Mouse (Mus musculus) right cerebral cortex, postnatal 10 days (tissue): ENCODE results near the gene Sec31b.

Source experiments
- DNase-seq, 2 experiments: peaks; one replicate each; pipeline ENCODE4 v3.0.0; 2021; ENCODE audit warnings: low spot score in 2 of 2

The Sec31b gene

DNA sequence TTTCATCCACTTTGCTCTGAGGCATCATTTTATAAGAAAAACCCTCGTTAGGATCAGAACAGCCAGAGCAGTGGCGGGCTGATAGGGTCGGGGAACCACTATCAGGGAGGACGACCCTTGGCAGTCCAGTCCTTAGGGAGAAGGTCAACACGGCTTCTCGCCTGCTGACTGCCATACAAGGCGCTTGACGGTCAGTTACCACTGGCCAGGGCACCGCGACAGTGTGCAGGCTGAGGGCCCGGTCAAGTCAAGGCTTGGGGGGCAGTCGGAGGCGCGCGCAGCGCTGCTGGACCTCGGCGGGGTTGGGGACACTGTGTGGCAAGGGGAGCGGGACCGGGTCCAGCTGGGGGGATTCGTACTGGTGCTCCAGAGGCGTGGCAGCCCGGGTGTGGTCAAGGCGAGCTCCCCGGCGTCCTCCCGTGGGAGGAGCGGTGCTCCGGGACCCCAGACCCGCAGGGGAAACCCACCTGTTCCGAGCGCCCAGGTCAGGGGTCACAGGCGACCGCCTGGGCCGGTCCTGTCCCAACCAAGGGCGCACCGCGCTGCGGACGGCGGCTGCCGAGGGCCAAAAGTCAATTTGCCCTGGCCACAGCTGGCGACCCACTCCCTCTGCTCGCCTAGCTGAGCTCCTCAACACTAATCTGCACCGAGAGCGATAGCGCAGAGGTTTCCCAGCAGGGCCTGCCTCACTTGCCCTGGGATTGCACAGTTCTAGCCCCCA is at the start of gene Sec31b:
Gene Sec31b, minus strand, starts transcription at position 544 of the 721 bp plus-strand sequence.
- peak in 1 of 2 experiments; percentile 31 for DNase-seq

DNA sequence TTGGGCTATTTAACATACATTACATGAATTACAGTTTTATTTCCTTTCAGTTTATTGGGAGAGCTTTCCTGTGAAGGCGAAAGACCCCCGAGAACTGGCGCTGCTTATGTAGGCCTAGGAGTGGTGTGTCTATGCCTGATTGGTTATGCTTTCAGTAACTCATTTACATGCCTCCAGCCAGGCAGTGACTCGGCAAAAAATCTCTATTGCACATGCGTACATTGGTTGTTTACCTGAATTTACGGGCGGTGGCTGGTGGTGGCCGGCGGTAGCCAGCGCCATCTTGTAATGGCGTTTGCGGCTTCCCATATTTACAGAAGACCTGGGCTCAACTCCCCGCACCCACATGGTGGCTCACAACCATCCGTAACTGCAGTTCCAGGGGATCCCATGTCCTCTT is 48.5 kb upstream of the Sec31b start:
- DNase-seq, result no peak

- no peak for DNase-seq
These were observed 46.0 kb upstream of the Sec31b start for GRCm38 (mm10) chr19:44591638-44592037.

- DNase-seq, result no peak
These were observed 45.3 kb upstream of the Sec31b start for GRCm38 (mm10) chr19:44590992-44591391.

GRCm38 (mm10) chr19:44589591-44590223 is 44.0 kb upstream of the Sec31b start:
- DNase-seq, result no peak

DNA sequence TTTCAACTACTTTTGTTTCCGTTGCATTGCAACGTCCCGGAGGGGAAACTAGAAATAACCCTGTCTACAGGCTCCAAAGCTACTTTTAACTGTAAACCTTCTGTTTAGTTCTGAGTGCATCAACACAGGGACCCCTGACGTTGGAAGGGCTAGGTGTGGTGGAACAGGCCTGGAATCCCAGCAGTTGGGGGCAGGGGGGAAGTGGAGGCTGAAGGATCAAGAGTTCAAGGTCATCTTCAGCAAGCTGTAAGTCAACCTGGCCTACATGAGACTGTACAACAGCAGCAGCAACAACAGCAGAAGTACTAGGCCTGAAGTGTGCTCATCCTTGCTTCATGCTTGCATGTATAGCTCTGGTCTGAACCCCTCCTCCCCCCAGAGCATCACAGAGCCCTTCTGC is 42.4 kb upstream of the Sec31b start:
- no peak for DNase-seq

GRCm38 (mm10) chr19:44582638-44583309 is 37.1 kb upstream of the Sec31b start:
- peak; percentile 91 to 94 for DNase-seq

- no peak for DNase-seq
These were observed 36.4 kb upstream of the Sec31b start for GRCm38 (mm10) chr19:44582103-44582502.

- DNase-seq, result no peak
These were observed 32.4 kb upstream of the Sec31b start for GRCm38 (mm10) chr19:44578038-44578437.

DNA sequence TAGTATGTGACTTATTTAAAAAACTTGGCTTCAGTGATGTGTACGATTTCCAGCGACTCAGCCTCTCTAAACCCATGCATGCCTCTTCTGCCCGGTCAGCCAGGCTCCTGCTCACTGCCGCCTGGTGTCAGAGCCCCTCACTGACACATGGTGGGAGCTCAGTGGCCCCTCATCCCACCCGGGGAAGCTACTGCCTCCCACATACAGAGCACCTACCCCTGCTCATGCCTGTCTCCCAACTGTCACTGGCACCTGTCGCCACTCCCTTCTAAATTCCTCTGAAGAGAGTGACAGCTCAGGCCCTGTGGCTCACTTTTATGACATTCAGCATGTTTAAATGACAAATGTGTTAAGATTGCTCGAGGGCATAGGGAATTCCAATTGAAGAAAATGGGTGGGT is 30.6 kb upstream of the Sec31b start:
- no peak for DNase-seq

- no peak for DNase-seq
These were observed 22.1 kb upstream of the Sec31b start for GRCm38 (mm10) chr19:44567763-44568162.

- DNase-seq, result no peak
These were observed 18.3 kb upstream of the Sec31b start for GRCm38 (mm10) chr19:44564006-44564405.

- DNase-seq, result peak; percentile 94 to 96
These were observed 17.1 kb upstream of the Sec31b start, which contains the start of gene Hif1an for GRCm38 (mm10) chr19:44562652-44563206. Gene Hif1an, plus strand, starts transcription at chr19:44562850.

- DNase-seq, result peak; percentile 96 to 97
These were observed 9.4 kb upstream of the Sec31b start, which contains the start of gene Ndufb8 for GRCm38 (mm10) chr19:44554861-44555590. Gene Ndufb8, minus strand, starts transcription at chr19:44555440.

GRCm38 (mm10) chr19:44554490-44554860 is 8.8 kb upstream of the Sec31b start:
- no peak for DNase-seq

GRCm38 (mm10) chr19:44553286-44553685 is 7.6 kb upstream of the Sec31b start:
- DNase-seq, result no peak

GRCm38 (mm10) chr19:44552731-44553130 is 7.1 kb upstream of the Sec31b start, which contains the start of gene Gm20538:
Gene Gm20538, minus strand, starts transcription at chr19:44552831.
- no peak for DNase-seq

DNA sequence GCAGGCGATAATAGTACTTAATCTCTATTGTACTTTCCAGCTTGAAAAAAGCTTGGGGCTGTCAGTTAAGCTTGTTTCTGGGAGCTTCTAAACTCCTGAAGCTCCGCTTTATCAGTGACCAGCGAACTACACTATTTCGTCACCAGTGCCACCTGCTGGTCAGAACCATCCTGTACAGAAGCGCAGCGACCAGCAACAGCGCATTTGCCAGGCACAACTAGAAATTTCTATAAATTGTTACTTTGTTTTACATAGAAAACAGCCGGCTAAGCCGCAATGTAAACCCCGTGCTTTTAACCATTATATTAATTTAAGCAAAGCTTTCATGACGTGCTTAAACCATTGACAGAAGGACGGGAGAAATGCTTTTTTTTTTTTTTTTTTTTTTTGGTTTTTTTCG is 889 bp downstream of the Sec31b start:
- peak; percentile 70 to 81 for DNase-seq

DNA sequence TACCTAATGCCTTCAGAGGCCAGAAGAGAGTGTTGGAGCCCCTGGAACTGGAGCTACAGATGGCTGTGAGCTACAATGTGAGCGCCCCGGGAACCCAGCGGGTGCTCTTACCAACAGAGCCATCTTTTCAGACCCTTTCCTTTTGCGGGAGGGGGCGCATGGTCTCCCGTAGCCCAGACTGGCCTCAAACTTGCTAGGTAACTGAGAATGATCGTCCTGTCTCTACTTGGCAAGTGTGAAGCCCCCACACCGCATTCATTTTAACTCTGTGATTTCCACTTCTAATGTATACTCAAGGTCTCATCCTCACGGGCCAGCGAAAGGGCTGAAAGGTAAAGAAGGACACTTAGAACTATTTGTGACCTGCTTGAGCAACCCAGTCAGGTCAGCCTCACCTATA is 1.3 kb downstream of the Sec31b start:
- DNase-seq, result no peak

- DNase-seq, result no peak
These were observed 2.9 kb downstream of the Sec31b start for GRCm38 (mm10) chr19:44542694-44543178.

DNA sequence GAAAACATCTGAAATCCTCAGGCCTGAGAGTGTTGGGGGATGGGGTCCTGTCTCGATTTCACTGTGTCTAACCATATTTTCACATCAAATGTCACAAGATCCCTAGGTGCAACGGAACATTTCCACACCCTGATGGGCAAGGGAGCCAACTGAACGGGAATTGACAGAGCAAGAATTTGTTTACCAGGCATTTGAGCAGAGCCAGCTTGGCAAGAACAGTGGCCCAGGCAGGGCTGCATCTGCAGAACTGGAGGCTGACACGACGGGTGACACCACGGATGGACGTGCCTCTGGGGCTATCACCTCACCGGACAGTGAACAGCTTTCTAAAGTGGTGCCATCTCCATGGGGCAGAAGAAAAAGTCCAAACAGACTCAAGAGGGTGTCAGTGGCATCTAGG is 8.2 kb downstream of the Sec31b start:
- no peak for DNase-seq
